Mouse (Mus musculus): ENCODE results near the gene Zfp652.
A peak's percentile ranks its signal among the peaks of the same experiment; 100 is the strongest.

The Zfp652 gene

GRCm38 (mm10) chr11:95770720-95771364, 58.4 kb downstream of the Zfp652 start:
- peak in 1 of 2 experiments; percentile 43 for DNase-seq

GRCm38 (mm10) chr11:95771665-95772064, 59.2 kb downstream of the Zfp652 start:
- DNase-seq, result no peak

GRCm38 (mm10) chr11:95773264-95773663, 60.8 kb downstream of the Zfp652 start:
- DNase-seq, result no peak

GRCm38 (mm10) chr11:95777323-95778297, 65.1 kb downstream of the Zfp652 start:
- DNase-seq, result no peak

GRCm38 (mm10) chr11:95778831-95779251, 66.4 kb downstream of the Zfp652 start:
- DNase-seq, result no peak

GRCm38 (mm10) chr11:95779366-95779765, 66.9 kb downstream of the Zfp652 start:
- no peak for DNase-seq

- no peak for DNase-seq
Observed at GRCm38 (mm10) chr11:95780480-95780879, 68.0 kb downstream of the Zfp652 start.

- no peak for DNase-seq
Observed at GRCm38 (mm10) chr11:95781557-95781956, 69.1 kb downstream of the Zfp652 start.

GRCm38 (mm10) chr11:95783457-95783856, 71.0 kb downstream of the Zfp652 start:
- DNase-seq, result no peak

GRCm38 (mm10) chr11:95783958-95784357, 71.5 kb downstream of the Zfp652 start:
- DNase-seq, result no peak

- DNase-seq, result no peak
Observed at GRCm38 (mm10) chr11:95785675-95786074, 73.2 kb downstream of the Zfp652 start.

GRCm38 (mm10) chr11:95786511-95786910, 74.0 kb downstream of the Zfp652 start:
- no peak for DNase-seq

- no peak for DNase-seq
Observed at GRCm38 (mm10) chr11:95789451-95789891, 77.0 kb downstream of the Zfp652 start.

- peak; percentile 41 to 46 for DNase-seq
Observed at GRCm38 (mm10) chr11:95791787-95792186, 79.3 kb downstream of the Zfp652 start.

GRCm38 (mm10) chr11:95792950-95793509, 80.6 kb downstream of the Zfp652 start:
- DNase-seq, result no peak

- DNase-seq, result no peak
Observed at GRCm38 (mm10) chr11:95794201-95794600, 81.7 kb downstream of the Zfp652 start.

- DNase-seq, result no peak
Observed at GRCm38 (mm10) chr11:95795582-95795981, 83.1 kb downstream of the Zfp652 start.

GRCm38 (mm10) chr11:95805010-95805409, 92.5 kb downstream of the Zfp652 start:
- DNase-seq, result no peak

- no peak for DNase-seq
Observed at GRCm38 (mm10) chr11:95805527-95805926, 93.1 kb downstream of the Zfp652 start.

- no peak for DNase-seq
Observed at GRCm38 (mm10) chr11:95807884-95808283, 95.4 kb downstream of the Zfp652 start.

- no peak for DNase-seq
Observed at GRCm38 (mm10) chr11:95808448-95809011, 96.1 kb downstream of the Zfp652 start.

- no peak for DNase-seq
Observed at GRCm38 (mm10) chr11:95809603-95810002, 97.1 kb downstream of the Zfp652 start.

- no peak for DNase-seq
Observed at GRCm38 (mm10) chr11:95810828-95811227, 98.4 kb downstream of the Zfp652 start.

Data from cerebellum, postnatal 36 days (tissue).